Mouse (Mus musculus): ENCODE results near the gene Phospho2.

Phospho2 gene

DNA sequence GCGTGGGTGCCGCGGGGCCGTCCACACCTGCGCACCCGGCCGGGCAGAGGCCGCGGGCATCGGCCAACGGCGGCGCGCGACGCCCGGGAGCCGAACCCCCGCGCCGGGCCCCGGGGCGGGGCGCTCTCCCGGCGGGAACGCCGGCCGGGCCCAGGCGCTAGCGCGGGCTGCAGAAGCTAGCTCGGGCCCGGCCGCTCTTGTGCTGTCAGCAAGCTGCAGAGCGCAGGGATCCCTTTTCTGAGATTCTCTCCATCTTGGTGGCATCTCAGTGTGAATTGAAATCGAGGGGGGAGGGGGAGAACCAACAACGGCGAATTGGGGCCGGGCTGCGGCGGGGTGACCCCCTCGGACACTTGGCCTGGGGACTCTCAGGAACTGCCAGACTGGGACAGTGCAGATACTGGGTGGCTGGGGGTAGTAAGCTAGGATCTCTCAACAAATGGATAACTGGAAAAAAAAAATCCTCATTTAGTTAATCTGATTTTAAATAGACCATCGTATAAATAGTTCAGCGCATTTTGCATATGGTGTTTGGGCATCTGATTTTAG is 33.8 kb downstream of the Phospho2 start:
- peak in 1 of 2 experiments; percentile 40 for DNase-seq (ENCODE audit: low spot score in 2 of 2)

DNA sequence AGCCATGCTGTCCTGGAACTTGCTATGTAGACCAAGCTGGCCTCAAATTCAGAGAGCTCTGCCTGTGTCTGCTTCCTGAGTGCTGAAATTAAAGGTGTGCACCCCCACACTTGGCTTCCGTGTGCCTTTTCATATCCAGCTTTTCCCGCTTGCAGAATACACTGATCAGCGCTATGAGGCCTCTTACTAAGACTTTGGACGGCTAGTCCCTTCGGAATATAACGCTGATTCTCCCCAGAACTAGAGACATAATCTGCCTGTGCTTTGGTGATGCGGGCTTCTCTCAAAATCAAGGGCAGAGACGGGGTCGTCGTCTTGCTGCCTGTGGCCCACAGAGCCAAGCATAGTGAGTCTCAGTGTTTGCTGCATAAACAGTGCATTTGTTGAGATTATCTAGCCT is 36.5 kb downstream of the Phospho2 start:
- no peak for DNase-seq (ENCODE audit: low spot score in 2 of 2)

DNA sequence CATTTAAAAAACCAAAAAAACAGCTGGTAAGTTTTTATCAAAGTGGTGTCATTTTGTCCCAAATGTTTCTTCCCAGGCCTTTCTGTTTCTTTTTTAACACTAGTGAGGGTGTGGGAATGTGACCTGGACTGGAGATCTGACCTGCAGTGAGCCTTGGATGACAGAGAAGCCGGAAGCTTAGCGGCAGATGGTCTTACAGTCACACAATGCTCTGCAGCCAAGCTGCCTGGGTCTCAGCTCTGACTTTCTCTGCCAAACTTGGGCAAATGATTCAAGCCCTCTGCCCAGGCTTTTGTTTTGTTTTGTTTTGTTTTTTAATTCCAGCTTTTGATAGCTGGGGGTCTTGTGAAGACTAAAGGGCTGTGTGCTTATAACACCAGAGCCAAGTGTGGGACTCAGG is 37.0 kb downstream of the Phospho2 start:
- no peak for DNase-seq (ENCODE audit: low spot score in 2 of 2)

DNA sequence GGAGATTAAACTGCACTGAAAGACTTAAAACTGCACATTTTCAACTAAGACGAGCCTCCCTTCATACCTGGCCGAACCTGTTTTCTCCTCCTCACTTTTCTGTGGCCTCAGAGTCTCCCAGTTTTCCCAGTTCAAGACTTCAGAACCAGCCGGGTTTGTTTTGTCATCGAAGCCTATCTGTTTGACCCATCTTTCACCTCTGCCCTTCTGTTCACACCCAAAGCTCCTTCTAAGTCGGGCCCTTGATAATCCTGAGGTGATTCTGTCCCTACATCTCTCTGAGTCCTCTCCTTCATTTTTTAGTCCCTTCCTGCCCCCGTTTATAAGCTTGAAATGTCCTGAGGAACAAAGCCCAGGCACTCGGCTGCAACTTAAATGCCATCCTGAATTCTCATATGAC is 38.6 kb downstream of the Phospho2 start:
- DNase-seq (ENCODE audit: low spot score in 2 of 2), result no peak

DNA sequence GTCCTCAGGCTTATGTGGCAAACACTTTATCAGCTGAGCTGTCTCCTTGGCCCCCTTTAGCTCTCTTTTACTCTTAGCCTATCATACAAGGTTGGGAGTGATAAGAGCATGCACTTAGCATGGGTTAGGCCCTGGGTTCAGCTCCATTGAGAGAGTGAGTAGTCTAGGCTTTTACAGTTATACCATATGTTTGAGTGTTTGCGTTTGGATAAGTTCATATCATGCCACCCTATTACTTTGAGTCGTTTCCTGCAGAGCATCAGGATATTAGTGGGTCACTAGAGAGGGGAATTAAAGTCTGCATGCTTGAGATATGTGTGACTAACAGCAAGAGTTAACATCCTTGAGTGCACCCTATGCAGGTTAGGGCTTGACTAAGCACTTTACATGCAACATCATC is 40.3 kb downstream of the Phospho2 start:
- no peak for DNase-seq (ENCODE audit: low spot score in 2 of 2)

DNA sequence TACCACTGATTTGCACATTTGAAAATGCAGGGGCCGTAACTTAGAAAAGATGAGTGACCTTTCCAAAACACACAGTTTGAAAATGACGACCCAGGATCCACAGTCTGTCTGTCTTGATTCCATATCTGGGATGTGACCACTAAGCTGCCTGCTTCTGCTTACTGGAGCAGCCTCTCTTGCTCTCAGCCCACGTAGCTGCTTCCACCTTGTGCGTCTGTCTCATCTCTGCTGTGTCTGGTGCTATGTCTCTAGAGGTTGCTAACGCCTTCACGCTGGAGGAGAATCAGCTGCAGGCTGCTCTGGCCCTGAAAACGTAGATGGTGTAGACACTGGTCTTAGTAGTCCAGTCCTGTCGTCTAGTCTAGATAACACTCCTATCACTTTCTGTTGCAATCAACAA is 40.7 kb downstream of the Phospho2 start:
- DNase-seq (ENCODE audit: low spot score in 2 of 2), result no peak

DNA sequence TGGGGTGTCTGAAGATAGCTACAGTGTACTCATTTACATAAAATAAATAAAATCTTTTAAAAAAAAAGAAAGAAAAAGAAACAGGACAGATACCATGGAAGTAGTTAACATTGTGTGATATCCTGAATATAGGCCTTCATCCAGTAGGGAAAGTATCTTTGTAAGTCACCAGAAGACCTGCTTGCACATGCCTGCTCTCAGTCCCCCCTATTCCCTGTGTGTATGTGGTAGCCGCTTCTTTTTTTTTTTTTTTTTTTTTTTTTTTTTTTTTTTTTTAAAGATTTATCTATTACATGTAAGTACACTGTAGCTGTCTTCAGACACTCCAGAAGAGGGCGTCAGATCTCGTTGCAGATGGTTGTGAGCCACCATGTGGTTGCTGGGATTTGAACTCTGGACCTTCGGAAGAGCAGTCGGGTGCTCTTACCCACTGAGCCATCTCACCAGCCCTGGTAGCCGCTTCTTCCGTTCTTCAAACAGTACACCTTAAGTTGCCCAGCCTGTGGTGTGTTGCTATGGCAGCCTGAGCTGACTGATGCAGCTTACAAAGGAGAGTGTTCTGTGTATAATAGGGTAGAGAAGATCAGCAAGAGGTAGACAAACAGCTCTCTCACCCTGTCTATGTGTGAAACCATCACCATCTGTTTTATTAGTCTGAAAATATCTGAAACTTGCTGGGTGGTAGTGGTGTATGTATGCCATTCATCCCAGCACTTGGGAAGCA is 48.0 kb downstream of the Phospho2 start:
- DNase-seq (ENCODE audit: low spot score in 2 of 2), result no peak

DNA sequence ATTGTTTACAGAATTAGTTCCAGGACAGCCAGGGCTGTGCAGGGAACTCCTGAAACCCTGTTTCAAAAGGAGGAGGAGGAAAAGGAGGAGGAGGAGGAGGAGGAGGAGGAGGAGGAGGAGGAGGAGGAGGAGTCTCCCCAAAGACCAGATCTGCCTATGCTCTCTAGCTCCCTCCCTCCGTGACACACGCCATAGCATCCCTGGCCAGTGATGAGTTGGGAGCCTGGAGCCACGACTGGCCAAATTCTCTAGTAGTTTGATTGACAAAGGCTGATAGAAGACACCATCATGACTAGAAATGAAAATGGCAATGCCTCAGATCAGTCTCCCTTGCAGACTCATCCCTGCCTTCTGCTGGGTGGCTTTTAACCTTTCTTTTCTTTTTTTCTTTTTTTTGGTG is 48.6 kb downstream of the Phospho2 start:
- DNase-seq (ENCODE audit: low spot score in 2 of 2), result no peak

DNA sequence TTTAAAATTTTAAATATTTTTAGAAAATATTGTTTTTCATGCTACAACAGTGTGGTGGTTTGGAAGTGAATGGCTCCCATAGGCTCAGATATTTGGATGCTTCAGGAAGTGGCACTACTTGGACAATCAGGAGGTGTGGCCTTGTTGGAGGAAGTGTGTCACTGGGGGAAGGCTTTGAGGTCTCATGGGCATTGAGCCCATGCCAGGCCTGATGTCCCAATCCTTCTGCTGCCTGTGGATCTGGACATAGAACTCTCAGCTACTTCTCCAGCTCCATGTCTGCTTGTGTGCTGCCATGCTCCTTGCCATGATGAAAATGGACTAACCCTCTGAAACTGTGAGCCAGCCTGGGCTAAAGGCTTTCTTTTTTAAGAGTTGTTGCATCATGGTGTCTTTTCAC is 49.3 kb downstream of the Phospho2 start:
- no peak for DNase-seq (ENCODE audit: low spot score in 2 of 2)

DNA sequence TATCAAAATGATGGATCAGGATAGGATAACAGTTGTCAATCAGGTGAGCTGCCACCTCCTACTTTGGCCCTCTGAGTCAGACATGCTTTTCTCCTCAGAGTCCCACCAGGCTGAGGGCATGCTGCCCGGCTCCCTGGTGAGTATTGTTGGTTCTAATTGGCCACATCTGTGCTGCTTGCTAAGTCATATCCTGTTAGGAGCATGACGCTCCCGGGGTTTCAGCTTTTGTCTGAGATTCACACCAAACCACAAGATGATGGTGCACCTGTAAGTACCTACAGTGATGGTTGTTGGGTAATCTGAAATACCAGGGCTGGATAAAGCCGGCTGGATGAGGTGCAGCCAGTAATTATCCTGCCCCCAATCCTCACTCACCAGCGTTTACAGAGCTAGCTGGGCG is 50.8 kb downstream of the Phospho2 start:
- DNase-seq (ENCODE audit: low spot score in 2 of 2), result no peak

DNA sequence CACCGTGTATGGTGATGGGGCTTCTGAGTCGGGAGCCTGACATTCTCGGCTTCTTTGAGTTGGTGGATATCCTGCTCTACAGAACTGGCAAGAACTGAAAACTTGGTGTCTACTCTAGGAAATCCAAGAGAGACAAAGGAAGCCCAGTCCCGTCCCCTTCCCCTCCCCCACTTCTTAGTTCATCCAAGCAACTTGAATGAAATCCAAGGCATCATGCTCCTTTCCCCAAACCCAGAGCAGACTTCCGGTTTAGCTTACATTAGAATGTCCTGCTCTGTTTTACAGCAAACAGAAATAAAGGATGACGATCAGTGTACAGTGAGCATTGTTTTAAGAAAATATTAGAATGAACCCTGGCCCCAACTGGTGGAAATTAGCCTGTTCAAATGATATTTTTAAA is 59.8 kb downstream of the Phospho2 start:
- no peak for DNase-seq (ENCODE audit: low spot score in 2 of 2)
